ENCODE assay signal across 8 mouse cellular contexts in genomic region chr11:46056770-46057411, GRCm38 (mm10). TPM values are rescaled to one million over a fixed set of nuclear protein-coding genes. Genes with fewer than 3 reads are reported as not detected.
DNase-seq lines count a peak whose midpoint lies in the region; ATAC-seq lines count a peak whose summit lies in the region.

No protein-coding gene starts in this region.

- ATAC-seq in lung, embryonic 16.5 days (ENCODE audit: low read depth) = peak; percentile 4; the same call in 1 of the 2 replicates
- ATAC-seq in megakaryocyte, adult 5-6 weeks (ENCODE audit: poor library complexity, severe bottlenecking) = no peak

- WGBS in lung, embryonic 16.5 days = 1% methylated on average over 25 of the region's 25 CpGs

- 0 out of 2 replicates have a peak, but pooled peaks cover 2% of the 10 kb centered on the region for H3K36me3 ChIP-seq in lung, embryonic 16.5 days (ENCODE audit: control insufficient read depth, insufficient read depth, low read length)

- peaks cover 5% of the 10 kb centered on the region; the same call in 1 of the 2 replicates for H3K27me3 ChIP-seq in lung, embryonic 16.5 days (ENCODE audit: control insufficient read depth, insufficient read depth, low read depth, low read length)

- DNase-seq in lung, postnatal 36 days = no peak
- peak; percentile 24 to 41 for DNase-seq in cerebellum, postnatal 36 days
- peak; percentile 59 to 60 for DNase-seq in heart, adult 9 months (ENCODE audit: low spot score in 2 of 2)
- DNase-seq in kidney, postnatal 14 days = peak; percentile 52
- DNase-seq in neural tube, embryonic 10.5 days (ENCODE audit: extremely low spot score, low spot score) = peak; percentile 58
- DNase-seq in left cerebral cortex, adult 9 months (ENCODE audit: low spot score in 2 of 2) = no peak

- peak overlapping the region; percentile 83 for H3K27ac ChIP-seq in lung, embryonic 16.5 days (ENCODE audit: low read length)

- no peaks in the 10 kb centered on the region for H3K9me3 ChIP-seq in lung, embryonic 16.5 days (ENCODE audit: control insufficient read depth, low read length)

- H3K4me1 ChIP-seq in lung, embryonic 16.5 days (replicated peaks; ENCODE audit: control insufficient read depth, insufficient read depth, low read length) = peaks cover 31% of the 10 kb centered on the region

- peak overlapping the region; percentile 66 for H3K4me3 ChIP-seq in lung, embryonic 16.5 days (ENCODE audit: low read length)

- peak overlapping the region; percentile 74 for H3K9ac ChIP-seq in lung, embryonic 16.5 days (ENCODE audit: low read length)

- peak overlapping the region; percentile 53 for H3K4me2 ChIP-seq in lung, embryonic 16.5 days (ENCODE audit: low read depth, low read length)

RNA-seq across cellular contexts. Expression of gene Adam19, which starts 1.1 kb away (rescaled TPM):
- polyA plus RNA-seq in lung, embryonic 16.5 days (2015; fragmentation: Nextera tagmentation; extraction: Ambion mirVana) = 20.7 and 22.2 TPM in 2 replicates
- 27.9 and 29.8 TPM in 2 replicates for total RNA-seq in megakaryocyte, adult 5-6 weeks (2015)
- total RNA-seq in megakaryocyte, adult 5-6 weeks (2017) = 21.9 and 27.3 TPM in 2 replicates

RNA-seq across cellular contexts. Expression of gene Gm12166, which starts 4.8 kb away (rescaled TPM):
- 5.4 and 6.8 TPM in 2 replicates for polyA plus RNA-seq in lung, embryonic 16.5 days (2015; fragmentation: Nextera tagmentation; extraction: Ambion mirVana)
- total RNA-seq in megakaryocyte, adult 5-6 weeks (2015) = 28.1 and 37.2 TPM in 2 replicates
- total RNA-seq in megakaryocyte, adult 5-6 weeks (2017) = 12.4 and 44.5 TPM in 2 replicates

Comparison
In these comparisons a context has a peak if more than half of its experiments do, and no peak if none do; other contexts are left out.
1. DNase-seq: peak in cerebellum, postnatal 36 days (2 of 2), heart, adult 9 months (2 of 2), kidney, postnatal 14 days (single experiment) and neural tube, embryonic 10.5 days (single experiment); none in lung, postnatal 36 days (single experiment) and left cerebral cortex, adult 9 months (0 of 2).